Mouse (Mus musculus) limb, embryonic 12.5 days (tissue): Measurements from ENCODE around the gene Ablim2. TPM values are rescaled to one million over a fixed set of nuclear protein-coding genes. Genes with fewer than 3 reads are reported as not detected.

Experiments used
- ATAC-seq: fragments of 200-750 bp; cut with Nextera tagmentation; 2 replicates; pipeline ENCODE4 v1.8.0; 2017; ENCODE audit warnings: low read depth, moderate TSS enrichment; ENCODE audit not compliant: insufficient number of reproducible peaks, insufficient read depth, low FRiP score, low TSS enrichment
- H3K27ac ChIP-seq: fragments of 300-500 bp; sonication (generic); 2 replicates; pipeline ENCODE4 v1.5.1; 2016; ENCODE audit warnings: mild to moderate bottlenecking, moderate library complexity
- H3K27me3 ChIP-seq: fragments of 300-500 bp; sonication (generic); 2 replicates; pipeline ENCODE4 v1.6.1; 2016; ENCODE audit warnings: mild to moderate bottlenecking, moderate library complexity
- H3K36me3 ChIP-seq: fragments of 300-500 bp; sonication (generic); 2 replicates; pipeline ENCODE4 v1.6.1; 2016; ENCODE audit warnings: mild to moderate bottlenecking, moderate library complexity
- H3K4me1 ChIP-seq: fragments of 300-500 bp; sonication (generic); replicated peaks from 2 replicates; pipeline ENCODE4 v1.6.1; 2016
- H3K4me2 ChIP-seq: fragments of 300-500 bp; sonication (generic); 2 replicates; pipeline ENCODE4 v1.6.1; 2016; ENCODE audit warnings: mild to moderate bottlenecking, moderate library complexity
- H3K4me3 ChIP-seq: fragments of 300-500 bp; sonication (generic); replicated peaks from 2 replicates; pipeline ENCODE4 v1.5.1; 2016; ENCODE audit warnings: mild to moderate bottlenecking
- H3K9ac ChIP-seq: fragments of 300-500 bp; sonication (generic); replicated peaks from 2 replicates; pipeline ENCODE4 v1.6.1; 2016; ENCODE audit warnings: mild to moderate bottlenecking, moderate library complexity
- H3K9me3 ChIP-seq: fragments of 300-500 bp; sonication (generic); 2 replicates; pipeline ENCODE4 v1.6.1; 2016; ENCODE audit warnings: mild to moderate bottlenecking, moderate library complexity
- WGBS: fragments of 180-500 bp; shearing (Covaris S2); methylation state at CpG from one replicate; pipeline ENCODE4 v1.1.7; 2016; 5-methylcytosine and 5-hydroxymethylcytosine counted together
- polyA plus RNA-seq: library from polyadenylated mRNA; unstranded; fragments of >200 nt; fragmentation: Nextera tagmentation; extraction: Ambion mirVana; gene quantifications from 2 replicates; pipeline ENCODE4 v1.2.1, GENCODE M21; 2016

Ablim2 gene
- polyA plus RNA-seq, 1 experiment from 2014 or later: 1.1 TPM

DNA sequence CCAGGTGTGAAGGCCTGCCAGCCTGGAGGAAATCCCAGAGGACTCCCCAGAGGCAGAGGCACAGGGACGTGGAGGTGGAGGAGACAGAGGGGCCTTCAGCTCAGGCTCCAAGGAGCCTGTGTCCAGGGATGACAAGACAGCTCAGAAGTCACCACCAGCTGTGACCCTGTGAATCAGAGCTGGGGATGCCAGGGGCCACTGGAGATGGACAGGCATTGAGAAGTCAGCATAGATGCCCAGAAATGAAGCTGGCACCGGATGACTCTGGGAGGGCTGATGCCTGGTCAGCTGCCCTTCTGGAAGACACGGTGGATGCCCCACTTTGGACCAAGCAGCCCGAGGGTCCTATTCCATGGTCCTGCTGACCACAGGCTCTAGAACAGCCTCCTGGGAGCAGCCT is 36.3 kb downstream of the Ablim2 start:
- Histone ChIP-seq H3K9ac (no peak overlapping the region), H3K9me3 (no peaks in the 10 kb centered on the region), H3K27me3 (peaks cover 7% of the 10 kb centered on the region), H3K4me1 (peaks cover 4% of the 10 kb centered on the region; the same call in 1 of the 2 replicates), H3K4me2 (no peak overlapping the region), H3K27ac (no peak overlapping the region), H3K36me3 (no peaks in the 10 kb centered on the region), H3K4me3 (no peak overlapping the region)
- 88% methylated on average over 4 of the region's 4 CpGs for WGBS
- ATAC-seq: no peak

- Histone ChIP-seq H3K9me3 (no peaks in the 10 kb centered on the region), H3K4me3 (no peak overlapping the region), H3K27me3 (peaks cover 7% of the 10 kb centered on the region), H3K9ac (no peak overlapping the region), H3K4me1 (peaks cover 7% of the 10 kb centered on the region; the same call in 1 of the 2 replicates), H3K27ac (no peak overlapping the region), H3K36me3 (no peaks in the 10 kb centered on the region), H3K4me2 (no peak overlapping the region)
- ATAC-seq: no peak
- 69% methylated on average over 4 of the region's 4 CpGs for WGBS
Measured at GRCm38 (mm10) chr5:35794942-35795341, 37.3 kb downstream of the Ablim2 start.

GRCm38 (mm10) chr5:35795481-35796048 is 37.9 kb downstream of the Ablim2 start:
- H3K36me3 ChIP-seq: no peaks in the 10 kb centered on the region
- WGBS: 63% methylated on average over 7 of the region's 7 CpGs
- H3K4me1 ChIP-seq: peaks cover 7% of the 10 kb centered on the region; the same call in 1 of the 2 replicates
- H3K27ac ChIP-seq: no peak overlapping the region
- H3K27me3 ChIP-seq: peaks cover 7% of the 10 kb centered on the region
- H3K9ac ChIP-seq: no peak overlapping the region
- no peak overlapping the region for H3K4me3 ChIP-seq
- no peak overlapping the region for H3K4me2 ChIP-seq
- no peak for ATAC-seq
- H3K9me3 ChIP-seq: no peaks in the 10 kb centered on the region

DNA sequence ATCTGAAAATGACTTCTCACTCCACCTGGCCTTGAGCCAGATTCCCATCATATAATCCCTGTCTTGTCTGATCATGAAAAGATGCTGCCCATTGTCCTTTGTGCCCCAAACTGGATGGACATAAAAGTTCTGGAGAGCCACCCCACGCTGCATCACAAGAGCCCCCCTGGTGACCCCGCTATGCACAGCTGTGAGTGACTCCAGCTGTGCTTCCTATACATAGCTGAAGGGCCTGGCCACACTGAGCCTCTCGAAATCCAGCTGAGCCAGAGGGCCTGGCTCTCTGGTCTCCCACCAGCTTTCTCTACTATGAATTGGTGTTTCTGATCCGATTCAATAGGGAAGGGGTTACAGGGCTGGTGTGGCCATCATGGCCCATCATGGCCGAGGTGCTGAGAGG is 38.5 kb downstream of the Ablim2 start:
- no peak overlapping the region for H3K4me3 ChIP-seq
- peaks cover 7% of the 10 kb centered on the region; the same call in 1 of the 2 replicates for H3K4me1 ChIP-seq
- no peaks in the 10 kb centered on the region for H3K9me3 ChIP-seq
- H3K36me3 ChIP-seq: no peaks in the 10 kb centered on the region
- 80% methylated on average over 5 of the region's 5 CpGs for WGBS
- H3K27me3 ChIP-seq: peaks cover 7% of the 10 kb centered on the region
- no peak overlapping the region for H3K9ac ChIP-seq
- no peak overlapping the region for H3K27ac ChIP-seq
- ATAC-seq: no peak
- no peak overlapping the region for H3K4me2 ChIP-seq

DNA sequence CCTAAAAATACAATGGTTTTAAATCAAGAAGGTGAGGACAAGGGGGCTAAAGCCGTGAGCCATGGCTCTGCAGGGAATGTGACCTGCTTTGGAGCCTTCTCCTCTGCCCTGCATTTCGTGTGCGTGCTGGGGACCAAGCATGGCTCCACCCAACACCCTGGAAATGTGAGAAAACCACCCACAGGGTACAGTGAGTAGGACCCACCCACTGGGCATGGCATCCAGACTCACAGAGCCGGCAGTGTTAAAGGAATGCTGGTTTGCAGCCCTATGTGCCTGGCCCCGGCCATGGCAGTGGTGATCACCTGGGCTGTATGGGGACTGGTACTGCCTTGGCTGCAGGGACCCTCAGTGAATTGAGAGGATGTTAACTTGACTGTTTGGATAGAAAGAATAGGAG is 41.4 kb downstream of the Ablim2 start:
- H3K4me2 ChIP-seq: no peak overlapping the region
- no peak overlapping the region for H3K9ac ChIP-seq
- no peak overlapping the region for H3K4me3 ChIP-seq
- peaks cover 10% of the 10 kb centered on the region; the same call in 1 of the 2 replicates for H3K4me1 ChIP-seq
- no peak overlapping the region for H3K27ac ChIP-seq
- ATAC-seq: no peak
- WGBS: 32% methylated on average over 5 of the region's 5 CpGs
- H3K27me3 ChIP-seq: peaks cover 7% of the 10 kb centered on the region; the same call in 1 of the 2 replicates
- H3K36me3 ChIP-seq: no peaks in the 10 kb centered on the region
- H3K9me3 ChIP-seq: no peaks in the 10 kb centered on the region

DNA sequence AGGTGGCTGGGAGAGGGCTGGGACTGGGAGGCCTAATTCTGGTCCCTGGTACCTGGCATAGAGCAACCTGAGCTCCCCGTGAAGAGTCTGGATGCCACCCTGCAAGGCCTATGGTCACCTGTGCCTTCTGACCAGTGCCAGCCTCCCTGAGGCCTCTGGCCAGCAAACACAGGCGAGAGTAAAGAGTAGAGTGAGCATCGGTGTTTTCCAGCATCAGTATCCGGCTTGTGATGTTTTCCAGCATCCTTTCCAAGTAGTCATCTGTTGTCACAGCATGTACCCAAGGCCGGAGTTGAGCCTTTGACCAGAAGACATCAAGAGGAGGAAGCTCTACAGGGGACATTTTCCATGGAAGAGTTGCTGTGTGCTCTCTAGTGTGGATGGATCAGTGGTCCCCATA is 45.7 kb downstream of the Ablim2 start:
- Histone ChIP-seq H3K4me3 (no peak overlapping the region), H3K9me3 (no peaks in the 10 kb centered on the region), H3K9ac (no peak overlapping the region), H3K27me3 (no peaks in the 10 kb centered on the region), H3K27ac (no peak overlapping the region), H3K4me2 (no peak overlapping the region), H3K4me1 (peaks cover 10% of the 10 kb centered on the region; the same call in 1 of the 2 replicates), H3K36me3 (no peaks in the 10 kb centered on the region)
- 91% methylated on average over 5 of the region's 5 CpGs for WGBS
- no peak for ATAC-seq

DNA sequence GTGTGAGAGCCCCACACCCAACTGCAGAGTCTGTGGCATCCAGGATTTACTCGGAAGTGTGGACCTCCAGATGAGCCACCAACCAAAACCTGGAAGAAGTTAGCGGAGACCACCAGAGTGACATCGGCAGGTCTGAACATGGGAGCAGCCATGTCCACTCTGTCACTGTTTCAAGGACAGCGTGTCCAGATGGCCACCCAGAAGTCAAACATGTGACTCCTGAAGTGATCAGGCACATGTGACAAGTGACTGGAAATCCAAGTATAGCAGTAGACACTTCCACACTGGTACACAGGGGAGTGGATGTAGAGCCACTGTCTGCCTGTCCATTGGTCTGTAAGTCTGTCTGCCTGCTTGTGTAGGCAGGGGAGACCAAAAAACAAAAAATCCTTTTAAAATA is 47.0 kb downstream of the Ablim2 start:
- Histone ChIP-seq H3K36me3 (no peaks in the 10 kb centered on the region), H3K9me3 (no peaks in the 10 kb centered on the region), H3K27me3 (no peaks in the 10 kb centered on the region), H3K27ac (no peak overlapping the region), H3K4me2 (no peak overlapping the region), H3K9ac (no peak overlapping the region), H3K4me1 (0 out of 2 replicates have a peak, but pooled peaks cover 2% of the 10 kb centered on the region), H3K4me3 (no peak overlapping the region)
- ATAC-seq: no peak
- WGBS: 83% methylated on average over 4 of the region's 4 CpGs

GRCm38 (mm10) chr5:35805209-35805608 is 47.5 kb downstream of the Ablim2 start:
- Histone ChIP-seq H3K4me1 (0 out of 2 replicates have a peak, but pooled peaks cover 2% of the 10 kb centered on the region), H3K27ac (no peak overlapping the region), H3K4me3 (no peak overlapping the region), H3K9ac (no peak overlapping the region), H3K4me2 (no peak overlapping the region), H3K36me3 (no peaks in the 10 kb centered on the region), H3K27me3 (no peaks in the 10 kb centered on the region), H3K9me3 (no peaks in the 10 kb centered on the region)
- ATAC-seq: no peak
- WGBS: 89% methylated on average over 3 of the region's 3 CpGs

GRCm38 (mm10) chr5:35807018-35807417 is 49.3 kb downstream of the Ablim2 start:
- Histone ChIP-seq H3K9me3 (no peaks in the 10 kb centered on the region), H3K4me1 (0 out of 2 replicates have a peak, but pooled peaks cover 2% of the 10 kb centered on the region), H3K4me3 (no peak overlapping the region), H3K9ac (no peak overlapping the region), H3K36me3 (no peaks in the 10 kb centered on the region), H3K27ac (no peak overlapping the region), H3K27me3 (no peaks in the 10 kb centered on the region), H3K4me2 (no peak overlapping the region)
- 83% methylated on average over 8 of the region's 8 CpGs for WGBS
- ATAC-seq: no peak

DNA sequence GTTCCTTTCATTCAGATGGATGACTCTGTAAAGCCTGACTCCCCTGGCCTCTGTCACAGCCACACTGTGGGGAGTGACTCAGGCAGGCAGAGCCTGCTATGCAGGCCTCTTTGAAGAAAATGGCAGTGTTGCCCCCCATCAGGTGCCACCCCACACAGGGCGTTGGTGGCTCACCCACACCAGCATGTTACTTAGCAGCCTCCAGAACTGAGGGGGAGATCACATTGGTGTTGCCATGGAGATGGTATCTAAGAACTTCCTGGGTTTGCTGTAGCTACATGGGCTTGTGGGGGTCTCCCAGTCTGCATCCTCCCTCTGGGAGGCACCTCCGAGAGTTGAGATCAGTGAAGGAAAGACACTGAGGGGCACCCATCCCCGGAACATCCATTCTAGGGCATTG is 52.8 kb downstream of the Ablim2 start:
- Histone ChIP-seq H3K4me3 (no peak overlapping the region), H3K4me2 (no peak overlapping the region), H3K9me3 (no peaks in the 10 kb centered on the region), H3K27ac (no peak overlapping the region), H3K36me3 (no peaks in the 10 kb centered on the region), H3K4me1 (peaks cover 19% of the 10 kb centered on the region), H3K27me3 (no peaks in the 10 kb centered on the region), H3K9ac (no peak overlapping the region)
- WGBS: 56% methylated on average over 3 of the region's 3 CpGs
- no peak for ATAC-seq

GRCm38 (mm10) chr5:35811639-35812295 is 54.1 kb downstream of the Ablim2 start:
- 81% methylated on average over 13 of the region's 13 CpGs for WGBS
- Histone ChIP-seq H3K36me3 (no peaks in the 10 kb centered on the region), H3K4me2 (no peak overlapping the region), H3K9ac (no peak overlapping the region), H3K9me3 (no peaks in the 10 kb centered on the region), H3K27ac (no peak overlapping the region), H3K4me3 (no peak overlapping the region), H3K4me1 (peaks cover 20% of the 10 kb centered on the region), H3K27me3 (no peaks in the 10 kb centered on the region)
- ATAC-seq: no peak
